Mouse (Mus musculus): ENCODE results near the gene Olfr776. TPM values are rescaled to one million over a fixed set of nuclear protein-coding genes. Genes with fewer than 3 reads are reported as not detected.

Gene Olfr776
- not detected in 2 replicates for polyA plus RNA-seq (2012; rRNA removed; ENCODE audit: low replicate concordance)

DNA sequence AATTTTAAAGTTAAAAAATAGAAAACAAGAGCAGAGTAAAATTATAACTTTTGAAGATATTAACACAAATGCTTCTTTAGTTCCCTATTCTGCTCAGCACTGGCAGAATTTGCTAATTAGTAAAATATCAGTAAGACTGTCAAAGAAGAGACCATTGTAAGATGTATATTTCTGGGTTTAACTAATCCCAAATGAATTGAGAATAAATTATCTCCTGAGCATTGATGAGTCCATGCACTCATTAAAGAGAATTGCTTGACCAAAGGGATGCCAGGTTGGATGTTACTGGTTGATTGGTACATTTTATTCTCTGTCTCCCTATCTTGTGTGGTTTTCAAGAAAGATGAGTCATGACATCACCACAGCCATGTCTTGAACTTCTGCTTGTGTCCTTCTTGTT lies at the start of gene Olfr776:
Gene Olfr776 (plus strand): TSS at position 301 of the 400 bp plus-strand sequence.

DNA sequence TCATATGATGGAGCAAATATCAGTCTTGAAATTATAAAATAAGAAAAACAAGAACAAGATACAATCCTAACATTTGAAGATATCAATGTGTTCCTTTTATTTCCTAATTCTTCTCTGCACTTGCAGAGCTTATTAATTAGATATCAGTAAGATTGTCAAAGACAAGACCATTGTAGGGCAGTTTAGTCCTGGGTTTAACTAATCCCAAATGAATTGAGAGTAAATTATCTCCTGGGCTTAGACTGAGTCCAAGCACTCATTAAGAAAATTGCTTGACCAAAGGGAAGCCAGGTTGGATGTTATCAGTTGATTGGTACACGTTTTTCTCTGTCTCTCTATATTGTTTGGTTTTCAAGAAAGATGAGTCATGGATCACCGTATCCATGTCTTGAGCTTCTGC lies 23.0 kb upstream of the Olfr776 start, which contains the start of gene Olfr774:
Gene Olfr774 (plus strand): TSS at position 301 of the 400 bp plus-strand sequence.

DNA sequence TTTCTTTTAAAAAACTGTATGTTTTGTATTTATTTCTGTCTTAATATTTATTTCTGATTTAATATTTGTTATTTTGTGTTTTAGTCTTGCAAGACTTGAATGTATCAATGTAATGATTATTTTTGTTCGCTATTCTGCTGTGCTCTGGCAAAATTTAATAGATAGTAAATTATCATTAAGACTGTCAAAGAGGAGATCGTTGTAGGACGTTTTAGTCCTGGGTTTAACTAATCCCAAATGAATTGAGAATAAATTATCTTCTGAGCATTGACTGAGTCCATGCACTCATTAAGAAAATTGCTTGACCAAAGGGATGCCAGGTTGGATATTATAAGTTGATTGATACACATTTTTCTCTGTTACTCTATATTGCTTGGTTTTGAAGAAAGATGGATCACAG lies 10.8 kb upstream of the Olfr776 start, which contains the start of gene Olfr775:
Gene Olfr775 (plus strand): TSS at position 301 of the 400 bp plus-strand sequence.

DNA sequence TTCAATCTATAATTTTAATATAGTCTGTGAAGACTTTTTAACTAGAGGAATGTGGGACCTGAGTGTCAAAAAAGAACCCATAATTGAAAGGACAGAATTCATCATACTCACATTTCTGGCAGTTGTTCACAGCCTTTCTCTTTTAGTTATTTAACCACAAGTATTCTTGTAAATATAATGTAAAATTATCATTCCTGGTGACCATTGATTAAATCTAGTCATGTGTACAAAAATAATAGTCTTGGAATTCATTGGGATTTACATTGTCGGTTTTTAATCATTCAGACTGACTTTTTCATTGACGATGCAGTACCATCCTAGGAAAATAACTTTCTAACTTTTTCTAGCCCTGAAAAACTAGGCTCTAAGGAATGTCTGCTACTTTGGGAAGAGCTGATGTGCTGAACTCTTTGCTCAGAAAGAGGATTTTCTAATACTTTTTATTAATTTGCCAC lies 12.2 kb downstream of the Olfr776 start, which contains the start of gene Olfr777:
Gene Olfr777 (minus strand): TSS at position 405 of the 455 bp plus-strand sequence.

Other genes starting within 250 kb of the Olfr776 start
- gene Olfr763, start 248.3 kb upstream of the Olfr776 start, polyA plus RNA-seq (2012; rRNA removed; ENCODE audit: low replicate concordance), result 0.04 TPM in 1 of 2 replicates, not detected in the other
- not detected in 2 replicates for gene Olfr764-ps1, start 219.2 kb upstream of the Olfr776 start, polyA plus RNA-seq (2012; rRNA removed; ENCODE audit: low replicate concordance)
- not detected in 2 replicates for gene Olfr765, start 209.1 kb upstream of the Olfr776 start, polyA plus RNA-seq (2012; rRNA removed; ENCODE audit: low replicate concordance)
- not detected in 2 replicates for gene Olfr766-ps1, start 190.2 kb upstream of the Olfr776 start, polyA plus RNA-seq (2012; rRNA removed; ENCODE audit: low replicate concordance)
- gene Olfr767, start 176.2 kb upstream of the Olfr776 start, polyA plus RNA-seq (2012; rRNA removed; ENCODE audit: low replicate concordance), result not detected in 2 replicates
- not detected in 2 replicates for gene Olfr768, start 159.8 kb upstream of the Olfr776 start, polyA plus RNA-seq (2012; rRNA removed; ENCODE audit: low replicate concordance)
- gene Olfr769, start 141.3 kb upstream of the Olfr776 start, polyA plus RNA-seq (2012; rRNA removed; ENCODE audit: low replicate concordance), result not detected in 2 replicates
- not detected in 2 replicates for gene Olfr770, start 120.1 kb upstream of the Olfr776 start, polyA plus RNA-seq (2012; rRNA removed; ENCODE audit: low replicate concordance)
- not detected in 2 replicates for gene Olfr771, start 94.4 kb upstream of the Olfr776 start, polyA plus RNA-seq (2012; rRNA removed; ENCODE audit: low replicate concordance)
- gene Olfr772, start 81.2 kb upstream of the Olfr776 start, polyA plus RNA-seq (2012; rRNA removed; ENCODE audit: low replicate concordance), result not detected in 2 replicates
- gene Olfr773, start 71.7 kb upstream of the Olfr776 start, polyA plus RNA-seq (2012; rRNA removed; ENCODE audit: low replicate concordance), result not detected in 2 replicates
- not detected in 2 replicates for gene Olfr774, start 22.9 kb upstream of the Olfr776 start, polyA plus RNA-seq (2012; rRNA removed; ENCODE audit: low replicate concordance)
- not detected in 2 replicates for gene Olfr775, start 10.7 kb upstream of the Olfr776 start, polyA plus RNA-seq (2012; rRNA removed; ENCODE audit: low replicate concordance)
- not detected in 2 replicates for gene Olfr777, start 12.4 kb downstream of the Olfr776 start, polyA plus RNA-seq (2012; rRNA removed; ENCODE audit: low replicate concordance)
- not detected in 2 replicates for gene Olfr780, start 59.0 kb downstream of the Olfr776 start, polyA plus RNA-seq (2012; rRNA removed; ENCODE audit: low replicate concordance)
- gene Olfr781, start 69.7 kb downstream of the Olfr776 start, polyA plus RNA-seq (2012; rRNA removed; ENCODE audit: low replicate concordance), result not detected in 2 replicates
- not detected in 2 replicates for gene Olfr782, start 89.7 kb downstream of the Olfr776 start, polyA plus RNA-seq (2012; rRNA removed; ENCODE audit: low replicate concordance)
- gene Olfr784, start 125.0 kb downstream of the Olfr776 start, polyA plus RNA-seq (2012; rRNA removed; ENCODE audit: low replicate concordance), result not detected in 2 replicates
- not detected in 2 replicates for gene Olfr785, start 146.3 kb downstream of the Olfr776 start, polyA plus RNA-seq (2012; rRNA removed; ENCODE audit: low replicate concordance)
- not detected in 2 replicates for gene Olfr786, start 168.2 kb downstream of the Olfr776 start, polyA plus RNA-seq (2012; rRNA removed; ENCODE audit: low replicate concordance)
- not detected in 2 replicates for gene Olfr787, start 202.7 kb downstream of the Olfr776 start, polyA plus RNA-seq (2012; rRNA removed; ENCODE audit: low replicate concordance)
- gene Olfr788, start 211.9 kb downstream of the Olfr776 start, polyA plus RNA-seq (2012; rRNA removed; ENCODE audit: low replicate concordance), result not detected in 2 replicates
- not detected in 2 replicates for gene Olfr789, start 225.6 kb downstream of the Olfr776 start, polyA plus RNA-seq (2012; rRNA removed; ENCODE audit: low replicate concordance)
- gene Olfr790, start 239.4 kb downstream of the Olfr776 start, polyA plus RNA-seq (2012; rRNA removed; ENCODE audit: low replicate concordance), result not detected in 2 replicates